Comparison of ENCODE assay signal across 10 mouse cellular contexts in genomic region chr6:52479200-52479599, GRCm38 (mm10).
A peak's percentile ranks its signal among the peaks of the same experiment; 100 is the strongest.
DNase-seq lines count a peak whose midpoint lies in the region; ATAC-seq lines count a peak whose summit lies in the region.
"Had no signal": no experiment of that assay in that cellular context is flagged by ENCODE, and none has a peak within 500 bp of the region (broad histone marks: within the 10 kb centered on the region; RNA-seq: fewer than 3 reads in every experiment).

No protein-coding gene starts in this region.

- H3K4me2 ChIP-seq in heart, embryonic 16.5 days (ENCODE audit: low read depth, low read length) = peak overlapping the region; percentile 23; the same call in 1 of the 2 replicates
- H3K4me2 ChIP-seq in midbrain, embryonic 13.5 days (replicated peaks) = no peak overlapping the region
- H3K4me2 ChIP-seq: heart, embryonic 15.5 days had no signal

- H3K9me3 ChIP-seq in heart, embryonic 16.5 days (replicated peaks; ENCODE audit: control insufficient read depth, low read length) = no peaks in the 10 kb centered on the region
- H3K9me3 ChIP-seq in midbrain, embryonic 13.5 days = no peaks in the 10 kb centered on the region
- H3K9me3 ChIP-seq: heart, embryonic 15.5 days had no signal

- H3K9ac ChIP-seq in heart, embryonic 16.5 days (ENCODE audit: low read length) = no peak overlapping the region
- H3K9ac ChIP-seq in midbrain, embryonic 13.5 days (replicated peaks) = no peak overlapping the region
- H3K9ac ChIP-seq: heart, embryonic 15.5 days had no signal

- intact Hi-C loops in gastrocnemius, postnatal 14 days (cut with DNase I; ENCODE audit: low total_unique reads) = no loop called here

- ATAC-seq in heart, embryonic 16.5 days (replicated peaks; ENCODE audit: extremely low read depth, insufficient read depth, low FRiP score) = no peak
- no peak for ATAC-seq in midbrain, embryonic 13.5 days

- no peaks in the 10 kb centered on the region for H3K36me3 ChIP-seq in heart, embryonic 16.5 days (ENCODE audit: control insufficient read depth, insufficient read depth)
- H3K36me3 ChIP-seq in macrophage (ENCODE audit: inconsistent target) = no peaks in the 10 kb centered on the region
- H3K36me3 ChIP-seq in midbrain, embryonic 13.5 days = no peaks in the 10 kb centered on the region
- H3K36me3 ChIP-seq: heart, embryonic 15.5 days had no signal

- peaks cover 3% of the 10 kb centered on the region; the same call in 1 of the 2 replicates for H3K4me1 ChIP-seq in heart, embryonic 16.5 days (ENCODE audit: control insufficient read depth, insufficient read depth, low read length)
- H3K4me1 ChIP-seq in midbrain, embryonic 13.5 days (replicated peaks) = 0 out of 2 replicates have a peak, but pooled peaks cover 2% of the 10 kb centered on the region

- H3K27me3 ChIP-seq in heart, embryonic 16.5 days (ENCODE audit: control insufficient read depth, insufficient read depth, low read length) = no peaks in the 10 kb centered on the region
- no peaks in the 10 kb centered on the region for H3K27me3 ChIP-seq in midbrain, embryonic 13.5 days
- H3K27me3 ChIP-seq: heart, embryonic 15.5 days had no signal

- H3K27ac ChIP-seq in heart, embryonic 16.5 days (ENCODE audit: low read length) = no peak overlapping the region; the same call in 1 of the 2 replicates
- peak overlapping the region; percentile 82; the same call in 1 of the 2 replicates for H3K27ac ChIP-seq in macrophage
- no peak overlapping the region for H3K27ac ChIP-seq in midbrain, embryonic 13.5 days
- H3K27ac ChIP-seq: heart, embryonic 15.5 days had no signal

- H3K79me2 ChIP-seq in macrophage (ENCODE audit: inconsistent target) = no peaks in the 10 kb centered on the region

- no peak overlapping the region for H3K4me3 ChIP-seq in heart, embryonic 16.5 days (ENCODE audit: low read length)
- H3K4me3 ChIP-seq in macrophage (ENCODE audit: inconsistent target) = no peak overlapping the region
- no peak overlapping the region for H3K4me3 ChIP-seq in midbrain, embryonic 13.5 days (replicated peaks)
- H3K4me3 ChIP-seq: heart, embryonic 15.5 days had no signal

- peak; percentile 27 for DNase-seq in gastrocnemius, postnatal 14 days
- DNase-seq in gastrocnemius, adult 8-10 months (ENCODE audit: low spot score in 2 of 2) = no peak
- peak; percentile 86 for DNase-seq in kidney, postnatal 14 days
- DNase-seq in cerebellum, postnatal 10 days = no peak
- no peak for DNase-seq in right cerebral cortex, postnatal 14 days
- DNase-seq: liver had no signal

- 47% methylated on average over 12 of the region's 12 CpGs for WGBS in heart, embryonic 16.5 days
- 55% methylated on average over 12 of the region's 12 CpGs for WGBS in macrophage (ENCODE audit: missing documents)
- 84% methylated on average over 12 of the region's 12 CpGs for WGBS in midbrain, embryonic 13.5 days

Comparison
In these comparisons a context has a peak if more than half of its experiments do, and no peak if none do; other contexts are left out.
1. DNase-seq: peak in gastrocnemius, postnatal 14 days (single experiment) and kidney, postnatal 14 days (single experiment); none in gastrocnemius, adult 8-10 months (0 of 2), cerebellum, postnatal 10 days (0 of 2) and right cerebral cortex, postnatal 14 days (single experiment).